Mouse (Mus musculus): Measurements from ENCODE around the gene Wdfy4. TPM values are rescaled to one million over a fixed set of nuclear protein-coding genes. Genes with fewer than 3 reads are reported as not detected.

Wdfy4 gene
- polyA plus RNA-seq (2016; fragmentation: Nextera tagmentation; extraction: Ambion mirVana), result 0.17 and 0.63 TPM in 2 replicates

DNA sequence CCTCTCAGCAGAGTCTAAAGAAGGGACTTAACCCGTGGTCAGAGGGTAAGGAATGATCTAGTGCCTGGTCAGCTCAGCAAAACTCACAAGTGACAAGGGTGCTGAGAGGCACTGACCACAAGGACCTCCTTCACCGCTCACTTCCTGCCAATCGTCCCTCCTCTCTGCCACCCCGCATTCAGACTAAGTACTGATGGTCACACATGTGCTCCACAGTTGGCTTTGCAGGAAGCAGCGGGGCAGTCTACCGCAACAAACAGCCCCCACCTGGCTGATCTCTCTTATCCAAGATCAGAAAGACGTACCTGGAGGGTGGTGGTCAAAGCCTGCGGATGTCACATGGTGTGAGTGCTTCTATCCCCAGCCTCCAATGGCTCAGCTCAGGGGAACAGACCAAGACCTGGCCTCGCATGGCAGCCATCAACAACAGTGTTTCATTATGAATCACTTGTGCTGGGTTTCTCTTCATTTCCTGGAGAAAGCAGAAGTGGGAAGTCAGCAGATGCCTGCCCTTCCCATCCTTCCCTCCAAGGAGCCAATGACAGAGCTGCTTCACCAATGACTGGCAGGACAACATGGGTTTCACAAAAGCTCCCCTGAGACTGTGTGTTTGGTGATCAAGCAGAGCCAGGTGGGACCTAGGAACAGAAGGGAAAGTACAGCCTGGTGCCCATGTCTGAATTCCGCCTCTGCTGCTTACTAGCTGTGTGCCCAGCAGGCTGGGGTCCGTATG is at the start of gene Wdfy4:
Gene Wdfy4 (minus strand): TSS at position 441 of the 733 bp plus-strand sequence.
- Histone ChIP-seq H3K9me3 (no peaks in the 10 kb centered on the region), H3K4me3 (no peak within 1 kb of the TSS), H3K4me1 (0 out of 2 replicates have a peak, but pooled peaks cover 4% of the 10 kb centered on the region), H3K27me3 (no peaks in the 10 kb centered on the region), H3K36me3 (no peaks in the 10 kb centered on the region), H3K4me2 (replicated peaks) (no peak within 1 kb of the TSS), H3K9ac (replicated peaks) (no peak within 1 kb of the TSS), H3K27ac (replicated peaks) (no peak within 1 kb of the TSS)
- no peak for ATAC-seq (ENCODE audit: low FRiP score, low read depth)
- 87% methylated on average over 11 of the region's 11 CpGs for WGBS

DNA sequence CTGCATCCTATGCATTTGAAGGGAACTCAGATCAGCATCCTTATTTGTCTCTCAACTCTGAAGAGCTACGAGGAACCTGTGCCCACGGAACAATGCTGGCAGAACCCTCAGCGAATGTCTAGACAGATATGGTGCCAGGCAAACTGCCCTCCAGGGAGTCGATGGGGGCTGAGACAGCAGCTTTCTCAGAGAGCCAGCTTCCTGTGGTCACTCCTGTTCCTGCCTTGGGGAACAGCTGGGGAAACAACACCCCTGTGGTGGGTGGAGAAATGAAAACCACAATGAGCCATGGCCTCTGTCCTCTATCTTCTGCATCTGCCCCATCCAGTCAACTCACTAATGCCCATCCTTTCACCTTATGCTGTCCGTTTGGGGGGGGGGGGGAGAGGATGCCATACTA is 46.7 kb upstream of the Wdfy4 start:
- H3K4me3 ChIP-seq, result no peak overlapping the region
- H3K27ac ChIP-seq (replicated peaks), result no peak overlapping the region
- no peaks in the 10 kb centered on the region for H3K27me3 ChIP-seq
- WGBS, result 81% methylated on average over 5 of the region's 5 CpGs
- ATAC-seq (ENCODE audit: low FRiP score, low read depth), result no peak
- H3K36me3 ChIP-seq, result no peaks in the 10 kb centered on the region
- no peak overlapping the region for H3K9ac ChIP-seq (replicated peaks)
- no peak overlapping the region for H3K4me2 ChIP-seq (replicated peaks)
- no peaks in the 10 kb centered on the region for H3K9me3 ChIP-seq
- H3K4me1 ChIP-seq, result no peaks in the 10 kb centered on the region

DNA sequence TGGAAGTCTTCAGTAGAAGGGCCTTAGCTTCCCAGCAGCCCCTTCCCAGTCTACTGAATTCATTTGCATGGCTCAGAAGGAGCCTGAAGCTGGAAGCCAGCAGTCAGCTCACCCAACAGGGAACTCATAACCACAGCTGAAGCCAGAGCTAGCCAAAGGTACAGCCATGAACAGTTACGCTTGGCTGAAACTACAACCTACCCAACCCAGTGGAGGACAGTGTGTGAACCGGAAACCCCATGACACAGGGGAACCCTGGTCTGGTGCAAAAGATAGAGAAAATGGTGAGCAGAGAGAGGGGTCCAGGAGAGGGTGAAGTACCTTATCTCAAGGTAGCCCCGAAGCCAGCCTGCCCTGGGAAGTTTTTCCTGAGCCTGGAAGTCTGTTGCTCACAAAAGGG is 46.0 kb upstream of the Wdfy4 start:
- no peak for ATAC-seq (ENCODE audit: low FRiP score, low read depth)
- no peak overlapping the region for H3K9ac ChIP-seq (replicated peaks)
- 92% methylated on average over 3 of the region's 3 CpGs for WGBS

DNA sequence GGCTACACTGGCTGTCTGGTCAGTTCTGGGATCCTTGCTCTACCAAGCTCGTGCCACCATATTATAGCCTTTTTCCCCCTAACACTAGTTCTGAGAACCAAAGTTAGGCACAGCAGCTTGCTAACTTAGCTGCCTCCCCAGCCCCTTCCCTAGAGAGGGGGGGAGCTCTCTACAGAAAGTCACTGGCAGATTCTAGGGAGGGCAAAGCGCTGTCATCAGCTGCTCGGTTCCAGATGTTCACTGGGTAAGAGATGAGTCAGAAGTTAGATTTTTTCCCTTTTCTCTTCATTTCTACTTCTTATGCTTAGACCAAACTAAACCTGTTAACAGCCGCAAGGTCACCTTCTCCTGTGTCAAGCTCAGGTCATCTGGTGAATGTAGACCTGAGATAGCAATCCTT is 45.4 kb upstream of the Wdfy4 start:
- no peak overlapping the region for H3K27ac ChIP-seq (replicated peaks)

More for the DNA sequence above, 46.0 kb upstream of the Wdfy4 start:
- Histone ChIP-seq H3K4me3 (no peak overlapping the region), H3K4me1 (no peaks in the 10 kb centered on the region), H3K27ac (replicated peaks) (no peak overlapping the region), H3K4me2 (replicated peaks) (no peak overlapping the region), H3K36me3 (no peaks in the 10 kb centered on the region), H3K9me3 (no peaks in the 10 kb centered on the region), H3K27me3 (no peaks in the 10 kb centered on the region)

DNA sequence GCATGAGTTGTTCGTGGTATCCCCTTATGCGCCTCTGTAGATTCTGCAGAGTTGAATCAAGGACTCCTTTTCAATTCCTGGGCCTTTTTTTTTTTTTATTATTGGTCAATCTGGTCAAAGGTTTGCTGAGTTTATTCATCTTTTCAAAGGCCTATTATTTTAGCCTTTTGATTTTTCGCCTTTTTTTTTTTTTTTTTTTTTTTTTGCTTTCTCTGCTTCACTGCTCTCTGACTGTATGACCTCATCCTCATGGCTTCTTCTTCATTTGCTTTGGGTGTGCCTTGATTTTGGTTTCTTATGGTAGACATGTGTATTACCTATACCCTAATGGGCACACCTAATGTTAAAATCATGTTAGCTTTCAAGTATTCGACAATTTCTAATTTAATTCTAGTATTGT is 39.9 kb upstream of the Wdfy4 start:
- H3K36me3 ChIP-seq, result no peaks in the 10 kb centered on the region
- no peaks in the 10 kb centered on the region for H3K4me1 ChIP-seq
- H3K4me3 ChIP-seq, result no peak overlapping the region
- H3K9ac ChIP-seq (replicated peaks), result no peak overlapping the region
- no peaks in the 10 kb centered on the region for H3K27me3 ChIP-seq
- no peak for ATAC-seq (ENCODE audit: low FRiP score, low read depth)
- no peak overlapping the region for H3K4me2 ChIP-seq (replicated peaks)
- no peak overlapping the region for H3K27ac ChIP-seq (replicated peaks)
- no peaks in the 10 kb centered on the region for H3K9me3 ChIP-seq
- 84% methylated on average over 4 of the region's 4 CpGs for WGBS

More for the DNA sequence above, 45.4 kb upstream of the Wdfy4 start:
- 91% methylated on average over 4 of the region's 4 CpGs for WGBS
- H3K9me3 ChIP-seq, result no peaks in the 10 kb centered on the region
- H3K4me1 ChIP-seq, result no peaks in the 10 kb centered on the region
- no peak overlapping the region for H3K9ac ChIP-seq (replicated peaks)
- H3K4me2 ChIP-seq (replicated peaks), result no peak overlapping the region
- no peak overlapping the region for H3K4me3 ChIP-seq
- no peaks in the 10 kb centered on the region for H3K27me3 ChIP-seq
- H3K36me3 ChIP-seq, result no peaks in the 10 kb centered on the region
- no peak for ATAC-seq (ENCODE audit: low FRiP score, low read depth)

DNA sequence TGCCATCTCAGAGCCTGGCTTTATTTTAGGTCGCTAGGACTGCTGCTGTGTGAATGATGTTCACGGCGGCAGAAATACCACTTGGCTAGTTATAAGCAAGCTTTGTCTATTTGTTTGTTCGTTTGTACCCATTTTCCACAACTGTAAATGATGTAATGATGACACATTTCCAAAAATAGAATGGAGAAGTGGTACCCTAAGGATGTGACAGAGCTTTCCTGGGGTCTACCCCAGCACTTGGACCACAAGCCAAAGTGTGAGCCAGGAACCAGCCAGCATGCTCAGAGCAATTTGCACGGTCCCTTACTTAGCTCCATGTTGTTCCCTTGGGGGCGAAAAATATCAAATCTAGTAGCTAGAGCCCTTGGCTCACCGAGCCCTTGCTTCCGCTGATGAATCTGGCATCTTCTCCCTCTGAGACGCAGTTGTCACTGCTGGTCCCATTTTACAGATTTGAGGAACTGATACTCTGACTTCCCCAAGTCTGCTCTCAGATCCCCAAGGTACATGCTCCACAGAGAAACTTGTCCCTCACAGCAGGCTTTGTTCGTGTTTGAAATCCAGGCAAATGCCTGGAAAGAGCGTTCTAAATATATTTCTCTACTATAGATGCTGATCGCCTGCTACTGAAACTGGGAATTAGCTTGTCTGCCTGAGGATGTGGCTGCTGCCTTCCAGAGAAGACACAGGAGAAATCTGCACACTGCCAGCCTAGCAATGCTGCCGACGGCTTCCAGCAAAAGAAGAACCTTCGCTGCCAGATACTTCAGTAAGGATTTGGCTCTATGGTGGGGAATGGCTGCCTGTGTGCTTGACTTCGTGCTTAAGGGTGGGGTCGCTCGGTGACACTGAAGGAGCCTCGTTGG is 31.3 kb upstream of the Wdfy4 start:
- peaks cover 40% of the 10 kb centered on the region for H3K27me3 ChIP-seq
- H3K36me3 ChIP-seq, result no peaks in the 10 kb centered on the region
- peaks cover 4% of the 10 kb centered on the region for H3K4me1 ChIP-seq
- no peak overlapping the region for H3K4me2 ChIP-seq (replicated peaks)
- H3K4me3 ChIP-seq, result no peak overlapping the region
- WGBS, result 88% methylated on average over 19 of the region's 19 CpGs
- H3K27ac ChIP-seq (replicated peaks), result no peak overlapping the region
- no peaks in the 10 kb centered on the region for H3K9me3 ChIP-seq
- ATAC-seq (ENCODE audit: low FRiP score, low read depth), result no peak
- H3K9ac ChIP-seq (replicated peaks), result no peak overlapping the region

DNA sequence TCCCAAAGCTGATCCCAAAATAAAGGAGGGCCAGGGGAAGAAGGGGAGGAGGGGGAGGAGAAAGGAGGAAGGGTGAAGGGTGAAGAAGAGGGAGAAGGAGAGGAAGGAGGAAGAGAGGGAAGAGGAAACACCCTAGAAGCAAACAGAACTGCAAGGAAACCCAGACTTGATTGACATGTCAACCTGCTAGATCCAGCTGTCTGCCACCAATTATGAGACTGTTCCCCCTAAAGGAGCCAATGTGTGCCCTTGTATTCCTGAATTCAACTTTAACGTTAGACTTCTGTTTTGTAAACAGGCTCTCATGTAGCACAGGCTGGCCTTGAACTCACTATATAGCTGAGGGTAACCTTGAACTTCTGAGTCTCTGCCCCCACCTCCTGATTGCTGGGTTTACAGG is 29.9 kb upstream of the Wdfy4 start:
- 88% methylated on average over 1 of the region's 1 CpGs for WGBS
- no peak overlapping the region for H3K9ac ChIP-seq (replicated peaks)
- no peak overlapping the region for H3K4me3 ChIP-seq
- H3K4me1 ChIP-seq, result peaks cover 4% of the 10 kb centered on the region
- peaks cover 40% of the 10 kb centered on the region for H3K27me3 ChIP-seq
- H3K27ac ChIP-seq (replicated peaks), result no peak overlapping the region
- H3K9me3 ChIP-seq, result no peaks in the 10 kb centered on the region
- H3K36me3 ChIP-seq, result no peaks in the 10 kb centered on the region
- H3K4me2 ChIP-seq (replicated peaks), result no peak overlapping the region
- no peak for ATAC-seq (ENCODE audit: low FRiP score, low read depth)

DNA sequence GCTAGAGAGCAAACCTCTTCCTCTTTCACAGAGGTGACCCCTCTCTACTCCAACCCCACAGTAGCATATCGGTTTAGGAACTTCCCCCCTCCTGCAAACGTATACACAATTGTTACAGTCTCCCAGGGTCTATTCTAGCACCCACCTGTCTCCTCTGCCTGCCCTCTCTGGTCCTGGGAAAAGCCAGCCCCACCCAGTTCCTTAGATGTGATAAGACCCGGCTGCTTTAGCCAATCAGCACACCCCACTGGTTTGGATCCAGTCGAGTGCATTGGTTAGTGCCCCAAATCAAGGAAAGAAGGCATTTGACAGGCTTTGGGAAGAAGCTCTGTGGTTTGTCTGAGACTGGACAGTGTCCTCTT is 29.4 kb upstream of the Wdfy4 start:
- no peak for ATAC-seq (ENCODE audit: low FRiP score, low read depth)
- peaks cover 40% of the 10 kb centered on the region for H3K27me3 ChIP-seq
- no peak overlapping the region for H3K4me2 ChIP-seq (replicated peaks)
- no peak overlapping the region for H3K9ac ChIP-seq (replicated peaks)
- H3K4me3 ChIP-seq, result no peak overlapping the region
- 24% methylated on average over 4 of the region's 4 CpGs for WGBS
- H3K27ac ChIP-seq (replicated peaks), result no peak overlapping the region
- H3K9me3 ChIP-seq, result no peaks in the 10 kb centered on the region
- peaks cover 4% of the 10 kb centered on the region for H3K4me1 ChIP-seq
- no peaks in the 10 kb centered on the region for H3K36me3 ChIP-seq

DNA sequence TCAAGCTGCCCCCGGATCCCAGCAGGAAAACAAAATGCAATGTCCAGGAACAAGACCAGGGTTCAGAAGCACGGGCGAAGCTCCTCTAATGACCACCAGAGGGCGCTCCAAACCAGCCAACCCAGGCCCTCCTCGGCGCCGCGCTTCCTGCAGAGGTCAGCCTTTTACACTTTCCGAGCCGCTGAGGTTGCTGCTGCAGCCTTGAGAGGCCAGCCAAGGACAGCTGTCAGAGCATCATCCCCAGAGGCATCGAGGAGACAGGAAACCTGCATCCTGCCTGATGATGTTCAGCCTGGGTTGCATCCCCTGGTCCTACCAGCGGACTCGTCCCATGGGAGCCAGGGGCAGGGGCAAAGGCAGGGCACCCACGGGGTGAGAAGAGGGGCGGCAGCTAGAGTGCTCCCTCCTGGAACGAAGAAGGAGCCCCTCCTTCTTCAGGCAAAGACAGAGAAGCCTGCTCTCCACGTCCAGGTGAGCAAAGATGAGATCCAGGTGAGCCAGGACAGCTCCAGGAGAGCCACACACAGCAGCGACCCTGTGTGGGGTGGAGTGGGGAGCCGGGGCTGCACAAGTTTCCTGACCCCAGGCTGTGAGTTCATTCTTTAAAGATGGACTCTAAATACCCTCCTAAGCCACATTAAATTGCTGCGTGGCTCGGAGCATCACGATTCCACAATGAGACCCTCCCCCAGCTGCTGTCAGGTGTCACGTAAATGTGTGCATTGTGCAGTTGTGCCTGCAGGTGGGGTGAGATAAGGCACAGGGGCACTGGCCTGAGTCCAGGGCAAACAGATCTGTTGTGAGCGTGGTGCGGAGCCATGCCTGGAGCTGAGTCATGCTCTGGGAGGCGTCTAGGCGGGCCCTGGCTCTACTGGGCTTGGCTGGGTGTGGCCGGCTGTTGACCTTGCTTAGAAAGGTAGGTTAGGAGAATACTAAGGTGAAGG is 28.8 kb upstream of the Wdfy4 start, which contains the start of gene Arhgap22:
Gene Arhgap22 (plus strand): TSS at position 204 of the 944 bp plus-strand sequence.
- peak; percentile 70 for ATAC-seq (ENCODE audit: low FRiP score, low read depth)
- 16% methylated on average over 28 of the region's 28 CpGs for WGBS
- Histone ChIP-seq H3K36me3 (no peaks in the 10 kb centered on the region), H3K9me3 (no peaks in the 10 kb centered on the region), H3K9ac (replicated peaks) (peak within 1 kb of the TSS; percentile 34; the same call in 1 of the 2 replicates), H3K4me1 (peaks cover 4% of the 10 kb centered on the region), H3K27ac (replicated peaks) (no peak within 1 kb of the TSS), H3K27me3 (peaks cover 40% of the 10 kb centered on the region), H3K4me2 (replicated peaks) (peak within 1 kb of the TSS; percentile 44), H3K4me3 (peak within 1 kb of the TSS; percentile 28)

DNA sequence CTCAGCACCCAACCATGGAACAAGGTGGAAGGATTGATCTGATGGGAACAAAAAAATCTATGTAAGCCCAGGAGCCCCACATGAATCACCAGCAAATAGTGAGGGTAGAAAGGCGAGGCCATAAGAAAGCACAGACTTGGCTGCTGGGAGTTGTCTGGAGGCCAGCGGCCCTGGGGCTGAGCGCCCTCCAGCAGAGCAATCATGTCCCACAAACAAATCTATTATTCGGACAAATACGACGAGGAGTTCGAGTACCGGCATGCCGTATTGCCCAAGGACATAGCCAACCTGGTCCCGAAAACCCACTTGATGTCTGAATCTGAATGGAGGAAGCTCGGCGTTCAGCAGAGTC is 27.6 kb upstream of the Wdfy4 start:
- Histone ChIP-seq H3K9ac (replicated peaks) (no peak overlapping the region), H3K27ac (replicated peaks) (no peak overlapping the region), H3K4me2 (replicated peaks) (no peak overlapping the region), H3K36me3 (no peaks in the 10 kb centered on the region), H3K4me1 (peaks cover 4% of the 10 kb centered on the region), H3K9me3 (no peaks in the 10 kb centered on the region), H3K27me3 (peaks cover 37% of the 10 kb centered on the region), H3K4me3 (no peak overlapping the region)
- ATAC-seq (ENCODE audit: low FRiP score, low read depth), result no peak
- 86% methylated on average over 12 of the region's 12 CpGs for WGBS

DNA sequence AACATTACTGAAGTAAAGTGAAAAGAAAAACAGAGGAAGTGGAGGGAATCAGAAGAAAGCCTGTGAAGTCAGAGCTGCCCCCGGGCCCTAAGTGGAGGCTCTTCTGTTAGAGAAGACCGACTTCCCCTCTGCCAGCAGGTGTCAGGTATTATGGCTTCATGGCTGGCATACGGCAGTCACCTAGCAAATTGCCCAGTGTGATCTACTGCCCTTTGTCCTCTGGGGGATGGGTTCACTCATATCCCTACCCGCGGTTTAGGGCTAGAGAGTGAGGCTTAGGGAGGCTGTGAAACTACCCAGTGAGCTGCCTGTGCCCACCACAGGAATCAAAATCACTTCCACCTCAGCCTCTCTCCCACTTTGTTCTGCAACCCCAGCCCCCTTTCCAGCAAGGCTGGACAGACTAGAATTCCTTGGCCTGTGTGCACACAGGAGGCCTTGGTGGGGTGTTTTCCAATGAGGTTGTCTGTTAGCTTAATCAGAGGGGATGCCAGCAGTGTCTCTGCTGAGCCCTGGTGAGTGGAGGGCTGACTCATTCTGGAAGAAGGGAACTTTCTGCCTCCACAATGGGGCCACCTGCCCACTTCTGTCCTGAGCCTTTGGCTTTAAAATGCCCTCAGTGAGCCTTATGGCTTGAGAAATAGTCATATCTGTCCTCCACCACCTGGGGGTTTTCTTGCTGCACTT is 27.1 kb upstream of the Wdfy4 start:
- Histone ChIP-seq H3K36me3 (no peaks in the 10 kb centered on the region), H3K9ac (replicated peaks) (no peak overlapping the region), H3K27me3 (peaks cover 35% of the 10 kb centered on the region), H3K4me2 (replicated peaks) (no peak overlapping the region), H3K4me3 (no peak overlapping the region), H3K9me3 (no peaks in the 10 kb centered on the region), H3K4me1 (peaks cover 4% of the 10 kb centered on the region), H3K27ac (replicated peaks) (no peak overlapping the region)
- 57% methylated on average over 5 of the region's 5 CpGs for WGBS
- no peak for ATAC-seq (ENCODE audit: low FRiP score, low read depth)
